Mouse (Mus musculus): ENCODE measurements at regions not wholly inside any gene's neighbourhood (a gene's known extent, or its start where the extent isn't known, plus 50 kb on each side); places are given as distances from the start of the nearest gene placed in this dataset.
A peak's percentile ranks its signal among the peaks of the same experiment; 100 is the strongest.
"Not testable (repeated sequence)": the region's sequence is repeated elsewhere in the genome, so short reads cannot be mapped to it uniquely, and the experiment has no call there.

- DNase-seq (ENCODE audit: low read depth, low spot score), result no peak
Observed at GRCm38 (mm10) chr2:3864872-3865271, 152.6 kb upstream of the Frmd4a start.

GRCm38 (mm10) chr2:3866736-3867135, 150.8 kb upstream of the Frmd4a start:
- DNase-seq (ENCODE audit: low read depth, low spot score), result not testable (repeated sequence)

DNA sequence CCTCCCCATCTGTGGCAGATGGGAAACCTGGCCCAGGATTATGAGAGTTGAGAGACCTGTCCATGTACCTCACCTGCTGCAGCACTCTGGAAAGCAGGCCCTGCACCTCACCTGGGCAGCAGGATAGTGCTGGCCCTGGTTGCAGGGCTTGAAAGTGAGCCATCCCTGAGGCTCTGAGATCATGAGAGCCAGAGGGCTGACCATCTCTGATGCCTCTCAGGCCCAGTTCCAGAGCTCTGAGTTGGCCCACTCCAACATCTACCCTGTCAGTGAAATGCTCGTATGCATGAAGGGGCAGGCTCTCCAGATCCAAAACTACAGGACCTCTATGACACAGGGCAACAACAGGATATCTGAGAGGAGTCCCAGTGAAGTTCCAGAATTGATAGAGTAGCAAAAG, 147.8 kb upstream of the Frmd4a start:
- DNase-seq (ENCODE audit: low read depth, low spot score), result no peak

GRCm38 (mm10) chr2:3871748-3872147, 145.8 kb upstream of the Frmd4a start:
- no peak for DNase-seq (ENCODE audit: low read depth, low spot score)

GRCm38 (mm10) chr2:3887000-3887399, 130.5 kb upstream of the Frmd4a start:
- no peak for DNase-seq (ENCODE audit: low read depth, low spot score)

DNA sequence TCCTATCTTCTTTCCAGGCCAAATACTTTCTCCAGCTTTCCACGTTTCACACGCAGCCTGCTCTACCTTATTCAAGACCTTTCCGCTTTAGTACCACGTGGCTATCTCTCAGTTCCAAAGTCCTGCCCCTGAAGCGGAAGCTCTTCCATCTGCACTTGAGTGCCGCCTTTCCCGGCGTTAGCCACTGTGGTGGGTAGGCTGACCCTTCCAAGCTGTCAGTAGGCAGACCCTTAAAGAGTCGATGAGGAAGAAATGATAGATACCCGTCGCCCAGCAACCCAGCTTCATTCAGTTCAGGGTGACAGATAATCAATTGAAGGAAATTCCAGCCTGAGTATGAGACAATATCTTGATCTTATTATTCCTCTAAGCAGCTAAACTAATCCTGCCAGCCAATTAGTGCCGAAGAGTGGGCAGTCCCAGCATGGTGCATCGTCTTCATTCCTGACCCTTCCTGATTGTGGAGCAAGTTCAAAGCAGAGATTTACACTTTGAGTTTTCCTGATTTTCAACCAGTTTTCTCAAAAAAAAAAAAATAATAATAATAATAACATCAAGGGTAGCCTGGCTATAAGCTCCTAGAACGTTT, 129.6 kb upstream of the Frmd4a start:
- no peak for DNase-seq (ENCODE audit: low read depth, low spot score)

DNA sequence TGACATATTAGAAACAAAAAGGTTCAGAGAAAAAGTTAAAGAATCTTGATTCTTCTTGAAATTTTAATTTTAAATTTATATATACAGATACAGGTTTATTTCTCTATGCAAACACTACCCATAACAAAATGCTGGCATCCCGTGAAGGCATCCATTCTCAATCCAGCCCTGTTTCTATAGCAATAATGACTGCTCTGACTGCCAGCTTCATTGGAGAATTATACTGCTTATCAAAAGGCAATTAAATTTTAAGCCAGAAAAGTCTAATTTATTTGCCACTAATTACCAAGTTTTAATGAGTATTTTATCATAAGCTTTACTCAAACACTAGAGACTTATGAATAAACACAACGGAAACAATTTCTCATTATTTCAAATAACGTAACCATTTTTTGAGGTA, 128.1 kb upstream of the Frmd4a start:
- DNase-seq (ENCODE audit: low read depth, low spot score), result no peak

DNA sequence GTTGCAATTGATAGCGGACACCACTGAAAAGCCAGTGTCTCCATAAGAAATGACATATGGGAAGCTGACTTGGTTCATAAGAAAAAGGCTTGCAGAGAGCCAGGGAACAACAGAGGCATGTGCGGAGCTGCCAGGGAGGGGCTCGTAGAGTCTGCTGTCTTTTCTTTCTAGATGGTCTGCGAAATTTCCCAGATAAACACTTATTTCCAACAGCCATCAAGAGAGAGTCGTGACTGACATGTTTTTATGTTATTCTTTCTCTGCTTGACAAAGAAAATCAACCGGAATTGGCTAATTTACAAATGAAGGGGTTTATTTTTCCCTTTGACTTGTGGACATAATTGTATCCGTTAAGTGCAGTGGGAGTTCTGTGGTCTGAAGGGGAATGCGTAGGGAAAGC, 127.1 kb upstream of the Frmd4a start:
- no peak for DNase-seq (ENCODE audit: low read depth, low spot score)

DNA sequence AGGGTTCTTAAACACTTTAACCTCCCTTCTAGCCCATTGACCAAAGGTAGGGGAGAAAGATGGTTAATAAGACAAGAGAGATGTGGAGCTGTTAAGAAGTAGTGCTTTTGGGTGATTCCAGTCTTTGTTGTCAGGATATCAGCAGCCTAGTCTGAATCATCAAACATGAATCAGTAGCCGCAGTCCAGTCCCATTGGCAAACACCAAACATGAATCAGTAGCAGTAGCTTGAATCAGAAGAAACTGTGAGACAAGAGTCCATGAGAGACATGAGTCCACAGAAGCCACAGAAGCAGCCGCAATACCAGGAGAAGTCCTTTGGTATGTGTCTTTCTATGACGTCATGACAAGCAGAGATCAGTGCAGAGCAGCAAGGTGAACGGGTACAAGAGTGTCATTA, 110.5 kb upstream of the Frmd4a start:
- DNase-seq (ENCODE audit: low read depth, low spot score), result no peak

GRCm38 (mm10) chr2:3908192-3908591, 109.3 kb upstream of the Frmd4a start:
- no peak for DNase-seq (ENCODE audit: low read depth, low spot score)

DNA sequence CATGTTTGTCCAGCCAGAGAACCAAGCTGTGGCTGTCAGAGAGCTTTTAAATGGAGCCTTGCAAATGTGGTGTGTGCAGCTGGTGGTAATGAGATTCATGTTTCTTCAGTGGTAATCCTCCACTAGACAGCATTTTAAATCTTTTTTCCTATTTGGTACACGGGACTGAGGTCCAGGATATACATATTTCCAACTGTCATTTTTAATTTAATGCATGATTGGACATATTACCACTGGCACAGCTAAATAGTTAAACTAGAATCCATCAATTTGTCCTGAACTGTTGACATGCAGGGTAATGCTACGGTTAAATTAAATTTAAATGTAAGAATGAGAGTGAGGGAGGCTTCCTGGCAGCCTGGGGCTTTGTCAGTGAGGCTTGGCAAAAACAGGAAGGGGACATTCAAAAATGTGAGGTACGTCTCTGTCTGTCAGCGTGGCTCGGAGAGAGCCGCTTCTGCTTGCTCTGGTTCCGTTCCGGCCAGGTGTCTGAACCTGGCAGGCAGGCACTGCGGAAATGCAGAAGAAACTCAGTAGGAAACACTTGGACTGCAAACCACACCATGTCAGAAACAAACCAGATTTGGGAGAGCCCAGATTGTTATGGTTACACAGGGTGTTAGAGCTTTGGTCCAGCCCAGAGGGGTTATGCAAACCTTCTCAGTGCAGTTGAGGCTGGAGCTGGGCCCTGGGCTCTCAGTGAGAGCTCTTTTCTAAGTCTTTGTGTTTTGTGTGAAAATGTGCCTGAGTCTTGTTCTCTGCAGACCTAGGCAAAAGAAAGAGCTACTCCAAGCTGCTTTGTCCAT, 107.2 kb upstream of the Frmd4a start:
- DNase-seq (ENCODE audit: low read depth, low spot score), result peak; percentile 73

DNA sequence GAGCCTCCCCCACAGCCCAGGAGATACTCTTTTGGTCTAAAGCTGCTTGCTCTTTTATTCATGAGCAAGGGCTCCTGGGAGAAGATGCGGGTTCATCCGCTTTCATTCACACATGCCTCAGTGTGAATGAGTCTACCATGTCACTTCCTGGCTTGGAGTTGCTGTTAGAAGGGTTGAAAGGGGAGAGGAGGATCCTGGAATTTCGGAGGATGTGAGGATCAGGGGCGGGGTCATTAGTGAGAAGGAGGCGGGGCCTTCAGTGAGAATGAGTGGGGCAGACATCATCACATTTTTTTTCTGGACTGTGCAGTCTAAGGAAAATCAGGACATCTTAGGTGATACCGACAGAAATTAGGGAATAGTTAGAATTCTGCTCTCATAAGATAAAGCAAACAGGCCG, 102.4 kb upstream of the Frmd4a start:
- DNase-seq (ENCODE audit: low read depth, low spot score), result no peak

GRCm38 (mm10) chr2:3916365-3916764, 101.2 kb upstream of the Frmd4a start:
- DNase-seq (ENCODE audit: low read depth, low spot score), result no peak

DNA sequence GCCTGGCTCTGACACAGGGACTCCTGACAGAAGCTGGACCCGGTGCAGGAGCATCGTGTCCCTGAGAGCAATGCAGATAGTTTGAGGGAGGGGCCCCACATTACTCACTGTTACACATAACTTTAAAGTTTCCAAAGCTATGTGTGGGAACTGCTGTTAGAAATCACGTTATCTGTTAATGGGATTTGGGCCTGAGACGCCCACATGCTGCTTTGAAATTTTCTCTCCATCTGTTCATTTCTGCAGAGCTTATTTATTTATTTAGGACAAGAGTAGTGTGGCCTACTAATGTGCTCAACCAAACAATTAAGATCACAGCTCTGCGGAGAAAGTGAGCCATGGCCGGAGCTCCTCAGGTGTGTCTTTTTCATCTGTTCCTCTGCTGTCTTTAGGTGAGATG, 99.4 kb upstream of the Frmd4a start:
- no peak for DNase-seq (ENCODE audit: low read depth, low spot score)

- no peak for DNase-seq (ENCODE audit: low read depth, low spot score)
Observed at GRCm38 (mm10) chr2:3919893-3920292, 97.6 kb upstream of the Frmd4a start.

- DNase-seq (ENCODE audit: low read depth, low spot score), result not testable (repeated sequence)
Observed at GRCm38 (mm10) chr2:3921084-3921483, 96.4 kb upstream of the Frmd4a start.

DNA sequence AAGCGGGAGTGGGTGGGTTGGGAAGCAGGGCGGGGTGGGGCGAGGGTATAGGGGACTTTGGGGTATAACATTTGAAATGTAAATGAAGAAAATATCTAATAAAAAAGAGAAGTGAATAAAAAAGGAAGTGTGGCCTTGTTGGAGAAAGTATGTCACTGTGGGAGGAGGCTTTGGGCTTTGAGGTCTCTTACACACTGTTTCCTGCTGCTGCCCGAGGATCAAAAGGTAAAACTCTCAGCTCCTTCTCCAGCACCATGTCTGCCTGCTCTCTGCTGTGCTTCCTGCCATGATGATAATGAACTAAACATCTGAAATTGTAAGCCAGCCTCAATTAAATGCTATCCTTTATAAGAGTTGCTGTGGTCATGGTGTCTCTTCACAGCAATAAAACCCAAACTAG, 94.8 kb upstream of the Frmd4a start:
- no peak for DNase-seq (ENCODE audit: low read depth, low spot score)

DNA sequence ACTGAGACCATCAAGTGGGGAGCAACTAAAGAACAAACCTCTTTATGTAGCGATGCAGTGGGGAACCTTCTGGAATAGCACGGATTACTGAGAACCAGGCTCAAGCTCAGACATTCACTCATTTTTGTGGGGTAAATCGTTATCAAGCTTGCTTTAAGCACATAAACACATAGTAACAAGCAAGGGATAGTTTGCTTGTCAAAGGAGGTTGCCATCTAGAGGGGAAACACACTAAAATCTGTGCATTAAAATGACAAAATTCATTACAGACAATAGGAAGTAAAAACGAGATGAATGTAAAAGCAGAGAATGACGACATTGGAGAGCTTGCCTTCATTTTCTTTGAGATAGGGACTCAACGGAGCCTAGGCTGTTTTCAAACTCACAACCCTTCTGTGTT, 92.8 kb upstream of the Frmd4a start:
- DNase-seq (ENCODE audit: low read depth, low spot score), result no peak

- DNase-seq (ENCODE audit: low read depth, low spot score), result no peak
Observed at GRCm38 (mm10) chr2:3925199-3925598, 92.3 kb upstream of the Frmd4a start.

GRCm38 (mm10) chr2:3926129-3926528, 91.4 kb upstream of the Frmd4a start:
- DNase-seq (ENCODE audit: low read depth, low spot score), result no peak

DNA sequence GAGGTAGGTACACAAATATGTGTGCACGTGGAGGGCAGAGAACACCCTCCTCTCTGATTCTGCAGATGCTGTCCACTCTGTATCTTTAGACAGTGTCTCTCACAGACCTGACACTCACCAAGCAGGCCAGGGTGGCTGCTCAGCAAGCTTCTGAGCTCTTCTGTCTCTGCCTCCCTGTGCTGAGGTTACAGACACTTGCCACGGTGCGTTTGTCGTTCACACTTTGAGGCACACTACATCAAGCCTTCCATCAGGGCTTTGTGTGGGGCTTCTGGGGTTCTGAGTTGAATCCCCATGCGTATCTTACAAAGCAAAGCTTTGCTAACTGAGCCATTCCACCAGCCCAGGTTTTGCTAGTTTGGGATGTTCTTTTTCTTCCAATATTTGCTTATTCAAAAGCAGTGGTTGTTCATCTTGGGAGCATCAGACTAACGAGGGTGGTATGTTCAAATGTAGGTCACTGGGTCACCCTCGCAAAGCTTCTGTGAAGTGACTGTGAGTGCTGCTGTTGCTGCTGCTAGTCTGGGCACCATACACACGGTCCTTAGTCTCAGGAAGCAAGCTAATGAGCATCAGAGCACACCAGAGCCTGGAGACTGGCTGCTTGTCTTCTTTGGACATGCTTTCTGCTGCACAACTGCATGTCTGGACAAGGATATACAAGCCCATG, 90.2 kb upstream of the Frmd4a start:
- DNase-seq (ENCODE audit: low read depth, low spot score), result no peak

GRCm38 (mm10) chr2:3927853-3928252, 89.7 kb upstream of the Frmd4a start:
- DNase-seq (ENCODE audit: low read depth, low spot score), result no peak

- no peak for DNase-seq (ENCODE audit: low read depth, low spot score)
Observed at GRCm38 (mm10) chr2:3930650-3931049, 86.9 kb upstream of the Frmd4a start.
